Mouse (Mus musculus) cerebellum, postnatal 14 days (tissue): ENCODE measurements around the gene Ercc8.

ENCODE experiments used
- DNase-seq, 2 experiments: peaks; one replicate each; pipeline ENCODE4 v3.0.0; 2021; ENCODE audit warnings: mixed read lengths in 2 of 2

Gene Ercc8

DNA sequence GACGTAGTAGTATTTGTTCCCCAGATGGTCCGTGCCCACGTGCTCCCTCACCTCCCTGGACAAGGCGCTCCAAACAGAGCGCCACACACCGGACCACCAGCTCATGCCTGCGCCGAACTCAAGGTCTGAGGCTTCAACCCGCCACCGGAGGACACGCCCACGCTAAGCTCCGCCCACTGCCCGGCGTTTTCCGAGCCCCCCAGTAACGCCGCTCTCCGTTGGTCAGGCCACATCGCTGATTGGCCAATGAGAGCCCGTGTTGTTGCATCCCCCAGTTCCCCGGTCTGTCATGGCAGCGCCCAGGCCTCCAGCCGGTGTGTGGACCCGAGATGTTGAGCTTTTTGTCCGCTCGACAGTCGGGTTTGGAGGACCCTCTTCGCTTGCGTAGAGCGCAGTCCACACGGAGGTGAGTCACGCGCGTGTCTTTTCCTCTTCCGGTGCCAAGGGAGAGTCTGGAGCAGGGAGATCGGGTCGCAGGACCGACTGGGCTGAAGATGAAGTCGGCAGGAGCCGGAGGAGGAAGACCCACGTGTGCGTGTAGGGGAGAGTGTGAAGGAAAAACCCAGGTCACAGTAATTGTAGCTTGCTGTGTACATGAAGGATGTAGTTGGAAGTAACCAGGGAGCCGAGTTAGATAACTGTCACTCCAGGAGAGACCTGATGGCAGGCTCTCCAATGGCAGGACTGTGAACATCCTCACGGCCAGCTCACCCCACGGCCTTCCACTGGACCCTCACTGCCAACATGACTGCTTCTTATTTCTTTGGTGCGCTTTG is at the start of gene Ercc8, which contains the start of gene Ndufaf2:
Gene Ercc8 (plus strand): TSS at position 267 of the 776 bp plus-strand sequence.
Gene Ndufaf2 (minus strand): TSS at position 159 of the 776 bp plus-strand sequence.
- peak; percentile 99 for DNase-seq

DNA sequence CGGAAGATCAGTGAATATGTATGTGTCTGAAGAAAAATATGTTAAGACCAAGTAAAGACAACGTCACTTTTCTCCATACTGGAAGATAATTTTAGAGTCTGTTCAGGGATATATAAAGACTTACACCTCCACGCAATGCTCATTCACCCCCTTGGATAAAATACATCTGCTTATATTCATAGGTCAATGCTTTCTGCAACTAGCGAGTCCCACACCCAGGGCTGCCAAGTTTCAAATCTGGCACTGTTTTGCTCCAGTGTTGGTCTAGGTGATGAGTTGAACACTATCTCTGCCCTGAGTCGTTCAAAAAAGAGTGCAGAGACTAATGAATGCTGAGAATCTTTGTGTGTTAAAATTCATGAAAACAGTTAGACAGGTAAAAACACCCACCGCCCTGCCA is 47.6 kb upstream of the Ercc8 start:
- no peak for DNase-seq

DNA sequence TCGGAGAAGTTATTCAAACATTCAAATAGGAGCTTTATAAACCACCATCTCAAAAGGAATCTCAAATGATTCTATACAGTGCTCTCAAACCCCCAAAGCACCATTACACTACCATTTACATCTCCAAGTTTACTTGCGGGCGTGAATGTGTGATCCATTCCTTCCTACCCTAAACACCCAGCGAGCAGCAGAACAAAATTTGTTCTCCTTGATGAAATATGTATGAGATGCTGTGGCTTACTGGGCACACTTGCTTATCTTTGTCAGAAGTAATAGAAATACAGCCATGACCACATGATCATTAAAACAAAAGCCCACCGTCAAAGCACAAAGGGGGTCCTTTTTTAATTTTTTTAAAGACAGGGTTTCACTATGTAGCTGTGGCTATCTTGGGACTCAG is 45.0 kb upstream of the Ercc8 start:
- DNase-seq, result no peak

DNA sequence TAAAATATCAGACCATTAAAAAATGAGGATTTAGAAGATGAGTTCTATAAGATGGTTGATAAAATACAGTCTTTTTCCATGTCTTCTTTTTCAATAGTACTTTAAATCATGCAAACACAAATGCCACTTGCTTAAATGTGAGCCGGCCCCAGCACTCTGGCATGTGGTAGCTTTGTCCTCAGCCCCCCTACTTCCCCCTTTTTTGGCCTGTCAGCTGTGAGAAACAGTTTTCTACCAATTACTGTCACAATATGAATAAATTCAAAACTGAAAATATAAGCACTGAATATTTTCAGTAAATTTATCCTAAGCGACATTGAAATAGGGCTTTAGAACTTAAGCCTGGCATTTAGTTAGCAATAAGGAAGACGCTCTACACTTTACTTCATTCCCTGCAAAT is 44.3 kb upstream of the Ercc8 start:
- no peak for DNase-seq

DNA sequence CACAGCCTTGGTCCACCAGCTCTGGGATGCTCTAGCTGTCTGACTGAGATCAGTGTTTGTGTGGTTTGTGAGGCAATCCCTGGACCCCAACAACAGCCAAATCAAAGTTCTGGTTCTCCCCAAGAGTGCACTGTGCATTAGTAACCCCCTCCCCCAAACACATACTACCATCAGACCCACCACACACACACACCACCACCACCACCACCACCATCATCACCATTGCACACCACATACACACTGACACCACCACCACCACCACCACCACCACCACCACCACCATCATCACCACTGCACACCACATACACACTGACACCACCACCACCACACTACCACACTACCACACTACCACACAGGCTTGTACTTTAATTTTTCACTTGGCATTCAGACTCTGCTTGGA is 40.9 kb upstream of the Ercc8 start:
- DNase-seq, result no peak

DNA sequence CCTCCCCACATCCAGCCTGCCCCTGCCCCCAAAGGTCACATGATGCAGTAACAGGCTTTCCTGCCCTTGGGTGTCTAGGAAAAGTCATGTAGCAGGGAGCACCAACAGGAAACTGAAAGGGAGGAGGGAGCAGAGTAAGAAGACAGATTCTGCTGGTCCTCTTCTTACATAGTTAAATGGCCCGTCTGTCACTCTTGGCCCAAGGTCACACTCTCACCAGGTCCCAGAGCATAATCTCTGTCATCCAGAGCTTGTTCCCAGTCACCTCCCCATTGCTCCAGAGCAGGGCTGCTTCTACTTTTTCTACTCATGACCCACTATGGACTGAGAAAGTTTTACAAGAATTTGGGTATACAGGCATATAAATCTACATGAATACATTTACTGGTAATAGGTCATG is 40.3 kb upstream of the Ercc8 start:
- peak; percentile 52 to 75 for DNase-seq

DNA sequence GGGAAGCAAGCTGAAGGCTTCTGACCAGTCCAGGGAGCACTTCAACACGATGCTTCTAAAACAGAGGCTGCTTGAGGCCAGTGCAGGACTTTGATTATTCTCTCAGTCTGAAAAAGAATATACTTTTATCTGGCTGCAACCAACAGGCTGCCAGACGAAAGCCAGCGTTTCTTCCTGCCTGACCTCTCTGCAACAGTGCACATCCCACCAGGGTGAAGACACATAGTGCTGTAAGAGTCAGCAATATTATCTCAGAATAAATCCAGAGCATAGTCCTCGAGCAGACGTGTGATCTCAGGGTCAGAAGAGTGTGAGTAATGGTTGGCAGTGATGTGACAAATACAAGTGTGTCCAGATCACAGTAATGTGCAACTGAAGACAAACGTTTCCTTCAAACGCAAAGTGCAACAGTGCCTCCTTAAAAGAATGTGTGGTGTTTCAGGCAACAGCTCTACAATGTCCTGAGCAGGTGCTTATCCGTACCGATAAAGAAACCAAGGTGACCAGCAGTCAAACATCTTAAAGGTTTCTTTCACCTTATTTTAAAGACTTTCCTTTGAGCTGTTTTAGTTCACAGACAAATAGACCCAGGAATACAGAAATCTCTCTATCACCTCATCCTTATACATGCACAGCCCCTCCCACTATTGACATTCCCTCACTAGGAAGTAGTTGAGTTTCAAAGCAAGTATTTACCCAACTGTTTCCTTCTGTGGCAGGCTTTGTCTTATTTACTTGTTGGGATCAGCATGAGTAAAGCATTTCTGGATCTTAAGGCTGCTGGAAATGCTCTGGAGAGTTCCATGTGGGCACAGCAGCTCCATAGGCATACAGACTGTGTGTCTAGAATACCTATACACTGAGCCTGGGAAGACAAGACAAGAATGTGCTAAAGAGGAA is 38.9 kb upstream of the Ercc8 start:
- DNase-seq, result no peak

DNA sequence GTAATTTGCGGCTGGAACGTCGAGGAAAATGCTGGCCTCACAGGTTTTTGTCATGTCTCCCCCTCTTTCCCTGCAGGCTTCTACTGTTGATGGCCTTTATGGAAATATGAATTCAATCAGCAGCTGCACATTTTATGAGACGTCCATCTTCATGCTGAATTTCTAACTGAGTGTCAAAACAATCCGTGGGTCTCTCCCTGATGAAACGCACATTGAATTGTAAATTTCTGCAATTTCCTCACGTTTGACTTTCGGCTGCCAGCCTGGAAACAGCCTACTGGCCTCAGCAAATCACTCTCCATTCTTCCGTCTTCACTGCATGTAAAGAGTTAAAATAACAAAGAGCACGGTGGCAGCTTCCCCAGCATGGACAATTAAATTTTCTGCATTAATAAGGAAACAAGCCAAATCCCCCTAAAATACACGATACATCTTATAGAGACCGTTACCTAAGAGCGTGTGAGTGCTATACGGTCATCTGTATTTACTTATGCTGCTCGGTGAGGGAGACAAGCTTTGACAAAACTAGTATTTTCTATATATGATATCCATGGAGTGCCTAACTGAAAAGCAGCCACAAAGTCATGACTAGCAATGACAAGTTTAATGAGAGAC is 35.3 kb upstream of the Ercc8 start:
- DNase-seq, result no peak

DNA sequence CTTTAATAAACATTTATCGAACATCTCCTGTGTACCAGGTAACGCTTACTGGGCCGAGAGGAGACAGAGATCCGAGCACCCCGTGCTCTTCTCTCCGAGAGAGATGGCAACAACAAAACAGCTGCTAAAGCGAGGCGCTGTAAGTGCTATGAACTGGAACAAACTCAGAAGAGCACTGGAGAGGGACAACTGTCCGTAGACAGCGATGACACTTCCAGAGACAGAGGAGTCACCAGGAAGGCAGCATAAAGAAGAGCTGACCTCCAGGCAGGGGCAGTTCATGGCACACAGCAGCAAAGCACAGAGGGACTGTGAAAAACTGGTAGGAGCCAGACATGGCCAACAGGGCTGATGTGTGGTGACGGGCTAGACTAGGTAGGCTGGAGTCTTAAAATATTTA is 34.4 kb upstream of the Ercc8 start:
- DNase-seq, result no peak

DNA sequence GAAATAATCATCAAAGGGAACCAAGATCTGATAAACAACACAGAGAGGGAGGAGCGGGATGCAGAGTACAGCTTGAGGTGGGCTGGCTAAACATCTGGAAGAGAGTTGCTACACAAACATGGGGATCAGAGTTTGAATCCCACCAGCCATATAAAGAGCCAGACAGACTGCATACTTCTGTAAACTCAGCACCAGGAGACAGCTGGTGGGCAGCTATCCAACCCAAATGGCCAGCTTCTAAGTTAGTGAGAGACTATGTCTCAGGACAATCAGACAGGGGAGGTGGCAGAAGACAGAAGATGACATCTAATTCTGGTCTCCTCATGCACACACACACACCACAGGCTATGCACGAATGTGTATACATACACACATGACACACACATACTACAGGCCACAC is 32.3 kb upstream of the Ercc8 start:
- DNase-seq, result no peak

DNA sequence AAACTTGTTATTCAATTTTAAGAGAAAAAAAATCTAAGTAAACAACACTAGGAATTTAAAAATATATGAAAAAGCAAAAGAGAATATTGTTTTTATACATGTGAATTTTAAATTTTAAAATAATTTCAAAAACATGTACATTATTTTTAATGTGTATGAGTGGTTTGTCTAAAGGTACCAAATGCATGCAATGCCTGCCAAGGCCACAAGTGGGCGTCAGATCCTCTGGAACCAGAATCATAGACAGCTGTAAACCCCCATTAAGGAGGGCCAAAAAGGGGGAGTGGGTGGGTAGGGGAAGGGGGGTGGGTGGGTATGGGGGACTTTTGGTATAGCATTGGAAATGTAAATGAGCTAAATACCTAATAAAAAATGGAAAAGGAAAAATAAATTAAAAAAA is 31.4 kb upstream of the Ercc8 start:
- peak; percentile 46 to 69 for DNase-seq

DNA sequence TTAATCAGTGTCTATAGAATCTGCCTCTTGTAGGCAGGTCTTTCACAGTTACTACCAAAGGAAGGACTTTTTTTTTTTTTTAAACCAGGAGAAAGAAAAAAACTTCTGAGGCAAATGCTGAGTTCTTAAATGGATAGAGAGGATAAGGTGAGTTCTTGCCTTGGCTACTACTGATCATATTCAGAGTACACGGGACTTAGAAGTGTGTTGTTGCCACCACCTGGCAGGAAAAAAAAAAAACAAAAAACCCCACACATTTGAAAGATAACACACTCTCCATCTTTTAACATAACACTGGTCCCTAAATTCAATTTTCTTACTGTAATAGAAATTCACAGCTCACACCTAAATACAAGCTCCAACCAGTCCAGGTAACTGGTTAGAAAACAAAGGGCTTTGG is 30.6 kb upstream of the Ercc8 start:
- DNase-seq, result no peak

DNA sequence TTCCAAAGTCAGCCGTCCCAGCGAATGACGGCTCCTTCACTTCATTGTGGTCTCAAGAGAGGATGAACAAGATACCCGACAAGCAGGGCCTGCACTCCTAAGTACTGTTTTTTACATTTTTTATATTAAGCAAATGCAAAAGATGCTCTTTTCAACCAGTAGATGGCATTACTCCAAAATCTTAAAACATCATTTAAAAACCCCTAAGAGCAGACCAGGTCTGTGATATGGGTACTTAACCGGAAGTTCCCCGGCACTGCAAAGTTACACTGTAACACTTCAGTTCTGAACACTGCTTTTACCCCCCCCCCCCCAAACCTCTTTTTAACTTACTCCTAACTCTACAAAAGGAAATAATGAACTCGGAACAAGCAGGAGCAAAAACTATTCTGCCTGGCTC is 29.5 kb upstream of the Ercc8 start:
- no peak for DNase-seq

DNA sequence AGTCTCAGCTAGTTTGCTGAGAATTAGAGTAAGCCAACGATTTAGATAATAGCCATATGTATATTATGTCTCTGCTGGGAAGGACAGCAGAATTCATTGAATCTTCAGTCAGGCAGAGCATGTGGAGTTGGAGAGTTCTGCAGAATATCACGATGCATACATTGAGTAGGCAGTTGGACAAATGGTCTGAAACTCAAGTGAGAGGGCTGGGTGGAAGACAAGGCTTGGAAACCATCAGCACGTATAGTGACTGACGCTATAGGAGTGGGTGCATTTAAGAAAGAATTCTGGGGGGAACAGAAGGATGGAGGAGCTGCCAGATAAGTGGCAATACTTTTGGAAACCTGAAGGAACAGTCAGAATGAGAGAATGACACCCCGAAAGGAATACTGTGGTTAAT is 27.8 kb upstream of the Ercc8 start:
- DNase-seq, result no peak

DNA sequence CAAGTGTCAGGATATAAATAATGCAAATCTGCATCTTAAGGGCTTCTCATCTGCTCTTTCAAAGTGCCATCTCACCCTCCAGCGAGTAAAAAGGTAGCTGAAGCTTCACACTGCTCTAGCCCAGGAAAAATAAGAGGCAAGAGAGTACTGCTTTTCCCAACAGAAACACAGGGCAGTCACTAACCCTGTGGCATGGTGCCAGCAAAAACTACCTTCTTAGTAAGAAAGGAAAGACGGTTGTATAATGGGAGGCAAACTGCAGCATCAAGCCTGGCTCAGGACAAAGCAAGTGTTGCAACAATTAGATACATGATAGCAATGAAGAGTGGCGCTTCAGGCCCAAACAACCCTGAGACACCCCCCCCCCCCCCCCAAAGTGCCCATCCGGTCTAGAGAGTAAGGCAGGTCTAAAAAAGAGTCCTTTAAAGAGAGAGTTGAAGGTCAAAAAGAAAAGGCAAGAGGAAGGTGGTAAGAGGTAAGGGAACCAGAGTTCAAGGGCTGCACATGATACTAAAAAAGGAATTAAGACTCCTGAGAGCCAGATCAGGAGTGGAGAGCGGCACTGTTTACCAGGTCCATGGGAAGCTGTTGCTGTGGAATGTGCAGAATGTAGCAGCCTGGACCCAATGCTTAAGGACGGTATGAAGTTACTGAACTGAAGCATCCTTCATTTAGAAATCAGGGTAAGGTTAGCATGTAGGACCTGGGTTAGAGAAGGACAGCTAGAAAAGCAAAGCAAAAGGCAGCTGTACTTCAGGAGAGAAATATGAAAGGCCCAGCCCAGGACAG is 26.3 kb upstream of the Ercc8 start:
- no peak for DNase-seq

DNA sequence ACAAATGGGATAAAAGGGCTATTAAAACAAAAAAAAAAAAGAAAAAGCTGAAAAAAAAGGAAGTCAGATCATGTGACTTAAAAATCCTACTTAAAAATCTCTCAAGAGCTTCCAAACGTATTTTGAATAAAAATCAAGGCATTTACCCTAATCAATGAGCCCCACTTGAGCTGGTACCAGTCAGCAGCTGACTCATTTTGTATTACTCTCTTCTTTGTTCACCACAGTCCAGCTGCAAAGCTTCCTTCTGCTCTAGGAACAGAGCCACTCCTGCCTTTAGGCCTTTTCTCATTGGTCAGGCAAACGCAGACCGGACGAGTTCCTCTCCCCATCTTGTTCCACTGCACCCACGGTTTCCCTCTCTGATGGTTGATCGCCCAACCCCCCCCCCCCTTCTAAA is 22.9 kb upstream of the Ercc8 start:
- DNase-seq, result no peak

DNA sequence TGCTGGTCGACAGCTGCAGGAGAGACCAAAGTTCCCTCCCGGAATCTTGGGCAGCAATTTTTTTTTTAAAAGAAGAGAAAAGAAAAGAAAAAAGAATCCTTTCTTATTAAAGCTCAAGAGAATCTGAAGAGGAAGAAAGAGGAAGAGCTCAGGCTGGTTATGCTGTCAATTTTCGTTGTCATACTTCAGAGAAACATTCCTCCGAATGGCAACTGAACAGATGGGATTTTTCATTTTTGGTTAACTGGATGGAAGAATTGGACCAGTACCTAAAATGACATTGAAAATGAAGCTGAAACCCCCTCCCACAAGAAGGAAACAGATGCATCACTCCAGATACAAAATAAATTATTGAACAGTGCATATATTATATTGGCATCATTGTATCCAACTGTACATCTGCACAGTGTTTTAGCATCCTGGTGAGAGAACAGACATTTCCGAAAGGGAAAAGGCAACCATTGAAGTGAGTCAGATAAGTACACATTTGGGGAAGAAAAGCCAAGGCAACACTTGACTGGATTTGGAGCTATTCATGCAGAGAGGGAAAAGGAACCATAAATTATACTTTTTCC is 20.0 kb upstream of the Ercc8 start:
- no peak for DNase-seq

DNA sequence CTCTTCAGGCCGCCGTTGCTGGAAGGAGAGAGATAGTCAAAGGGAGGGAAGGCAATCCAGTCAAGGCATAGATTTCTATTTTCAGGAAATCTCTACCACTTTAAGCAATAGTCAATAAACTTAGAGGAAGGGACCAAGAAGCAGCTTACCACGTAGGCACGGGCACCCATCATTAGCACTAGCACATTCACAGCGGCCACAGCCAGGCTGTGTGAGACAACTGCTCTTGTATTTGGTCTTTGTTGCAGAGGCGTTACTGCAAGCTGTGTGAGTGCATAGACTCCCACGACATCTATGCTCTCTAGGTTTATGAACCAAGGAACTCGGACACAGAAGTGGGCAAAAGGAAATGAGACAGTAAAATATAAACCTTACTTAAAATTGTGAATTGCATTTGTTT is 14.4 kb upstream of the Ercc8 start:
- no peak for DNase-seq

DNA sequence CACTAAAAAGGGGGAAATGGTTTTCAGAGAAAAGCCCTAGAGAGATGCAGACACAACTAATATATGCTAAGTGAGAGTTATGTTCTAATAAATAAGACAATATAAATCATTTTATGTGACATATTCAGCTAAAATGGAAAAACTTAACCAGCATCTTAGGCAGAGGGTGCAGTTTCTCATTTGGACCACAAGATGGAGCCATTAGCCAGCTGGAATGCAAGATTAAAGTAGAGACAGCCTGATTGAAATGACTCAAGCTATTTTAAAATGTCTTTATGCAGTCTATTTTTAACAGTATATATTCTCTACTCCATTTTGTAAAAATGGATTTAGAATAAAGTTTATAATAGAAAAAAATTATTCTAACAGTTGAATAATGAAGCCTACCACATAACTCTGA is 6.7 kb upstream of the Ercc8 start:
- DNase-seq, result peak; percentile 32 to 41

DNA sequence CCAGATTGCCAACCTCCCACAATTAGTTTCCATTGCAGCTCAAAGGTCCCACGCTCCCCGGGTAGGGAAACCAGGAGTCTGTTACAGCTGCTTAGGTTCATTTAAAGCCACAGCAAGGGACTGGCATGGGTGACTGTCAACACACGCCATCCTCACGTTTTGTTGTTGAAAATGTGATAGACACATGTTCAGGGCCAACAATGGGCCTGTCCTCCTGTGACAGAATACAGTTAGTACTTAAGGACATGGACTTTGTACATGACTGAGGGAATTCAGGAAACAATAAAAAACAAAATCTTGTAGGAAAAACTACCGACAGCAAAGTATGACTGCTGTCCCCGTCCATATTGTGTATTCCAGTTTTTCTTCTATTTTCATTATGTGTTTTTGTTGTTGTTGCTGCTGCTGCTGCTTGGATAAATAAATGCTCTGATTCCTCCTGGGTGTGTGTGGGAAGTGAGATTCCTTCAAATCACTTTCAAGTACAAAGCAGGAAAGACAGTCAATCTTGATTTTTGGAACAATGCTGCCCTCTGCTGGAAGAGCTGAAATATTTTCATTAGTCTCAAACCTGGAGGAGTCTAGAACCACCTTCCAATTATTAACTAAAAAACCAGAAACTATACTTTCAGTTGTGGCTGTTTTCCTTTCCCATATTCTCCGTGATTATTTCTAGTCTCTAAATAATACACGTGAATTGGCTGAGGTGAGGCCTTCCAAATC is 5.7 kb upstream of the Ercc8 start:
- peak; percentile 76 to 78 for DNase-seq

DNA sequence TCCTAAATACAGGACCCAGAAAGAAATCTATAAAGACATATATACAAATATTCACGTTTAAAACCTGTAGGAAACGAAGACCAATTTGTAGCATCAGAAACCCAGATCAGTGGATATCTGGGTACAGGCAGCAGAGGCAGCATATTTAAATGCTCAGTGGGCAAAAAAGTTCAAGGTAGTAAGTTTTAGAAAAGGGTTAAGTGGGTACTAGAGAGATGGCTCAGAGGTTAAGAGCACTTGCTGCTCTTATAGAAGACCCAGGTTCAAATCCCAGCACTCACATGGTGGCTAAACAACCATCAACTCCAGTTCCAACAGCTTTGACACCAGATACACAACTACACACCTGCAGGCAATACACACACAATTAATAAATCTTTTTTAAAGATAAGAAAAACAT is 1.4 kb upstream of the Ercc8 start:
- no peak for DNase-seq
